Mouse (Mus musculus): ENCODE measurements around the gene Smurf1. TPM values are rescaled to one million over a fixed set of nuclear protein-coding genes. Genes with fewer than 3 reads are reported as not detected.

Smurf1 gene
- polyA plus RNA-seq, 1 experiment from 2014 or later: 17.2 TPM

GRCm38 (mm10) chr5:144866923-144867322 is 98.7 kb downstream of the Smurf1 start:
- ATAC-seq (replicated peaks; ENCODE audit: low FRiP score, low TSS enrichment, low read depth): no peak
- no peak for DNase-seq (ENCODE audit: low spot score)
- no peaks in the 10 kb centered on the region for H3K36me3 ChIP-seq (ENCODE audit: control insufficient read depth, insufficient read depth, low read length)
- no peaks in the 10 kb centered on the region for H3K27me3 ChIP-seq (replicated peaks; ENCODE audit: control insufficient read depth, insufficient read depth, low read length)
- no peak overlapping the region for H3K9ac ChIP-seq (ENCODE audit: low read length)
- H3K4me2 ChIP-seq (ENCODE audit: low read length): no peak overlapping the region
- no peak overlapping the region for H3K27ac ChIP-seq (ENCODE audit: low read depth)
- WGBS: 82% methylated on average over 8 of the region's 8 CpGs
- no peaks in the 10 kb centered on the region for H3K9me3 ChIP-seq (ENCODE audit: control insufficient read depth, low read length)
- H3K4me1 ChIP-seq (replicated peaks; ENCODE audit: control insufficient read depth, insufficient read depth, low read length): no peaks in the 10 kb centered on the region
- no peak overlapping the region for H3K4me3 ChIP-seq (ENCODE audit: low read depth, low read length)

GRCm38 (mm10) chr5:144860913-144861312 is 104.7 kb downstream of the Smurf1 start:
- H3K27ac ChIP-seq (ENCODE audit: low read depth): no peak overlapping the region
- peaks cover 8% of the 10 kb centered on the region; the same call in 1 of the 2 replicates for H3K9me3 ChIP-seq (ENCODE audit: control insufficient read depth, low read length)
- H3K27me3 ChIP-seq (replicated peaks; ENCODE audit: control insufficient read depth, insufficient read depth, low read length): no peaks in the 10 kb centered on the region
- H3K36me3 ChIP-seq (ENCODE audit: control insufficient read depth, insufficient read depth, low read length): peaks cover 51% of the 10 kb centered on the region
- no peaks in the 10 kb centered on the region for H3K4me1 ChIP-seq (replicated peaks; ENCODE audit: control insufficient read depth, insufficient read depth, low read length)
- no peak for ATAC-seq (replicated peaks; ENCODE audit: low FRiP score, low TSS enrichment, low read depth)
- 97% methylated on average over 8 of the region's 8 CpGs for WGBS
- H3K4me3 ChIP-seq (ENCODE audit: low read depth, low read length): no peak overlapping the region
- DNase-seq (ENCODE audit: low spot score): no peak
- H3K9ac ChIP-seq (ENCODE audit: low read length): no peak overlapping the region
- no peak overlapping the region for H3K4me2 ChIP-seq (ENCODE audit: low read length)

GRCm38 (mm10) chr5:144859284-144859683 is 106.4 kb downstream of the Smurf1 start:
- 90% methylated on average over 9 of the region's 9 CpGs for WGBS
- no peaks in the 10 kb centered on the region for H3K27me3 ChIP-seq (replicated peaks; ENCODE audit: control insufficient read depth, insufficient read depth, low read length)

GRCm38 (mm10) chr5:144858527-144858926 is 107.1 kb downstream of the Smurf1 start:
- Histone ChIP-seq H3K4me3 (ENCODE audit: low read depth, low read length) (no peak overlapping the region), H3K36me3 (ENCODE audit: control insufficient read depth, insufficient read depth, low read length) (peaks cover 67% of the 10 kb centered on the region), H3K27ac (ENCODE audit: low read depth) (no peak overlapping the region), H3K9ac (ENCODE audit: low read length) (no peak overlapping the region), H3K27me3 (replicated peaks; ENCODE audit: control insufficient read depth, insufficient read depth, low read length) (no peaks in the 10 kb centered on the region), H3K4me2 (ENCODE audit: low read length) (no peak overlapping the region), H3K9me3 (ENCODE audit: control insufficient read depth, low read length) (peaks cover 8% of the 10 kb centered on the region; the same call in 1 of the 2 replicates), H3K4me1 (replicated peaks; ENCODE audit: control insufficient read depth, insufficient read depth, low read length) (no peaks in the 10 kb centered on the region)
- DNase-seq (ENCODE audit: low spot score) (no peak), ATAC-seq (replicated peaks; ENCODE audit: low FRiP score, low TSS enrichment, low read depth) (no peak)
- 95% methylated on average over 15 of the region's 15 CpGs for whole genome bisulfite sequencing

More at GRCm38 (mm10) chr5:144859284-144859683, 106.4 kb downstream of the Smurf1 start:
- Histone ChIP-seq H3K9ac (ENCODE audit: low read length) (no peak overlapping the region), H3K36me3 (ENCODE audit: control insufficient read depth, insufficient read depth, low read length) (peaks cover 59% of the 10 kb centered on the region), H3K4me2 (ENCODE audit: low read length) (no peak overlapping the region), H3K27ac (ENCODE audit: low read depth) (no peak overlapping the region), H3K9me3 (ENCODE audit: control insufficient read depth, low read length) (peaks cover 8% of the 10 kb centered on the region; the same call in 1 of the 2 replicates), H3K4me1 (replicated peaks; ENCODE audit: control insufficient read depth, insufficient read depth, low read length) (no peaks in the 10 kb centered on the region), H3K4me3 (ENCODE audit: low read depth, low read length) (no peak overlapping the region)
- no peak for ATAC-seq (replicated peaks; ENCODE audit: low FRiP score, low TSS enrichment, low read depth)
- DNase-seq (ENCODE audit: low spot score): no peak

- WGBS: 61% methylated on average over 6 of the region's 6 CpGs
- Histone ChIP-seq H3K9ac (ENCODE audit: low read length) (no peak overlapping the region), H3K4me1 (replicated peaks; ENCODE audit: control insufficient read depth, insufficient read depth, low read length) (no peaks in the 10 kb centered on the region), H3K4me2 (ENCODE audit: low read length) (no peak overlapping the region), H3K27me3 (replicated peaks; ENCODE audit: control insufficient read depth, insufficient read depth, low read length) (no peaks in the 10 kb centered on the region), H3K36me3 (ENCODE audit: control insufficient read depth, insufficient read depth, low read length) (peaks cover 89% of the 10 kb centered on the region), H3K9me3 (ENCODE audit: control insufficient read depth, low read length) (peaks cover 4% of the 10 kb centered on the region; the same call in 1 of the 2 replicates), H3K4me3 (ENCODE audit: low read depth, low read length) (no peak overlapping the region), H3K27ac (ENCODE audit: low read depth) (no peak overlapping the region)
- ATAC-seq (replicated peaks; ENCODE audit: low FRiP score, low TSS enrichment, low read depth) (no peak), DNase-seq (ENCODE audit: low spot score) (no peak)
These were observed 109.7 kb downstream of the Smurf1 start for GRCm38 (mm10) chr5:144855936-144856335.

- Histone ChIP-seq H3K4me2 (ENCODE audit: low read length) (no peak overlapping the region), H3K9ac (ENCODE audit: low read length) (no peak overlapping the region), H3K36me3 (ENCODE audit: control insufficient read depth, insufficient read depth, low read length) (peaks cover 89% of the 10 kb centered on the region), H3K9me3 (ENCODE audit: control insufficient read depth, low read length) (no peaks in the 10 kb centered on the region), H3K27ac (ENCODE audit: low read depth) (no peak overlapping the region), H3K4me1 (replicated peaks; ENCODE audit: control insufficient read depth, insufficient read depth, low read length) (no peaks in the 10 kb centered on the region), H3K27me3 (replicated peaks; ENCODE audit: control insufficient read depth, insufficient read depth, low read length) (no peaks in the 10 kb centered on the region), H3K4me3 (ENCODE audit: low read depth, low read length) (no peak overlapping the region)
- DNase-seq (ENCODE audit: low spot score) (no peak), ATAC-seq (replicated peaks; ENCODE audit: low FRiP score, low TSS enrichment, low read depth) (no peak)
- 86% methylated on average over 5 of the region's 5 CpGs for WGBS
These were observed 111.7 kb downstream of the Smurf1 start for GRCm38 (mm10) chr5:144853931-144854330.

- peaks cover 90% of the 10 kb centered on the region for H3K36me3 ChIP-seq (ENCODE audit: control insufficient read depth, insufficient read depth, low read length)
- no peaks in the 10 kb centered on the region for H3K4me1 ChIP-seq (replicated peaks; ENCODE audit: control insufficient read depth, insufficient read depth, low read length)
- H3K9me3 ChIP-seq (ENCODE audit: control insufficient read depth, low read length): no peaks in the 10 kb centered on the region
- no peak overlapping the region for H3K4me2 ChIP-seq (ENCODE audit: low read length)
- DNase-seq (ENCODE audit: low spot score) (no peak), ATAC-seq (replicated peaks; ENCODE audit: low FRiP score, low TSS enrichment, low read depth) (no peak)
- H3K27me3 ChIP-seq (replicated peaks; ENCODE audit: control insufficient read depth, insufficient read depth, low read length): no peaks in the 10 kb centered on the region
- H3K9ac ChIP-seq (ENCODE audit: low read length): no peak overlapping the region
- WGBS: 93% methylated on average over 3 of the region's 3 CpGs
- H3K4me3 ChIP-seq (ENCODE audit: low read depth, low read length): no peak overlapping the region
- H3K27ac ChIP-seq (ENCODE audit: low read depth): no peak overlapping the region
These were observed 113.8 kb downstream of the Smurf1 start for GRCm38 (mm10) chr5:144851820-144852219.

- no peak for ATAC-seq (replicated peaks; ENCODE audit: low FRiP score, low TSS enrichment, low read depth)
- H3K9ac ChIP-seq (ENCODE audit: low read length): no peak overlapping the region
- H3K27me3 ChIP-seq (replicated peaks; ENCODE audit: control insufficient read depth, insufficient read depth, low read length): no peaks in the 10 kb centered on the region
- no peak overlapping the region for H3K4me3 ChIP-seq (ENCODE audit: low read depth, low read length)
- WGBS: 91% methylated on average over 10 of the region's 10 CpGs
- no peak for DNase-seq (ENCODE audit: low spot score)
- H3K36me3 ChIP-seq (ENCODE audit: control insufficient read depth, insufficient read depth, low read length): peaks cover 99% of the 10 kb centered on the region
- no peak overlapping the region for H3K27ac ChIP-seq (ENCODE audit: low read depth)
- H3K4me1 ChIP-seq (replicated peaks; ENCODE audit: control insufficient read depth, insufficient read depth, low read length): no peaks in the 10 kb centered on the region
- H3K4me2 ChIP-seq (ENCODE audit: low read length): no peak overlapping the region
- no peaks in the 10 kb centered on the region for H3K9me3 ChIP-seq (ENCODE audit: control insufficient read depth, low read length)
These were observed 115.7 kb downstream of the Smurf1 start for GRCm38 (mm10) chr5:144849932-144850331.

- H3K4me3 ChIP-seq (ENCODE audit: low read depth, low read length): no peak overlapping the region
- no peak overlapping the region for H3K9ac ChIP-seq (ENCODE audit: low read length)
- no peak for ATAC-seq (replicated peaks; ENCODE audit: low FRiP score, low TSS enrichment, low read depth)
- H3K27ac ChIP-seq (ENCODE audit: low read depth): no peak overlapping the region
- no peak for DNase-seq (ENCODE audit: low spot score)
- H3K36me3 ChIP-seq (ENCODE audit: control insufficient read depth, insufficient read depth, low read length): peaks cover 99% of the 10 kb centered on the region
- H3K27me3 ChIP-seq (replicated peaks; ENCODE audit: control insufficient read depth, insufficient read depth, low read length): no peaks in the 10 kb centered on the region
- H3K4me2 ChIP-seq (ENCODE audit: low read length): no peak overlapping the region
- WGBS: 68% methylated on average over 5 of the region's 5 CpGs
- H3K9me3 ChIP-seq (ENCODE audit: control insufficient read depth, low read length): no peaks in the 10 kb centered on the region
- H3K4me1 ChIP-seq (replicated peaks; ENCODE audit: control insufficient read depth, insufficient read depth, low read length): no peaks in the 10 kb centered on the region
These were observed 116.9 kb downstream of the Smurf1 start for GRCm38 (mm10) chr5:144848735-144849134.
